Mouse (Mus musculus) liver, embryonic 11.5 days (tissue): ENCODE measurements around the gene Plch1. TPM values are rescaled to one million over a fixed set of nuclear protein-coding genes. Genes with fewer than 3 reads are reported as not detected.

Experiments used
- ATAC-seq: fragments of 200-750 bp; cut with Nextera tagmentation; replicated peaks from 2 replicates; pipeline ENCODE4 v1.8.0; 2017; ENCODE audit warnings: moderate number of reproducible peaks, mild to moderate bottlenecking, moderate TSS enrichment, moderate library complexity; ENCODE audit not compliant: low FRiP score
- DNase-seq: peaks from one replicate; pipeline ENCODE4 v3.0.0-alpha.2; 2017; ENCODE audit warnings: low spot score
- H3K27ac ChIP-seq: fragments of 300-500 bp; sonication (generic); 2 replicates; pipeline ENCODE4 v1.5.1; 2014; ENCODE audit warnings: mild to moderate bottlenecking, low read depth, low read length, control low read depth
- H3K27me3 ChIP-seq: fragments of 300-500 bp; sonication (generic); replicated peaks from 2 replicates; pipeline ENCODE4 v1.6.1; 2014; ENCODE audit warnings: low read length, mixed read lengths; ENCODE audit not compliant: control insufficient read depth, insufficient read depth
- H3K36me3 ChIP-seq: fragments of 300-500 bp; sonication (generic); 2 replicates; pipeline ENCODE4 v1.6.1; 2014; ENCODE audit warnings: mild to moderate bottlenecking, low read length, moderate library complexity, mixed read lengths; ENCODE audit not compliant: control insufficient read depth, insufficient read depth
- H3K4me1 ChIP-seq: fragments of 300-500 bp; sonication (generic); replicated peaks from 2 replicates; pipeline ENCODE4 v1.6.1; 2014; ENCODE audit warnings: low read length, mixed read lengths; ENCODE audit not compliant: control insufficient read depth, insufficient read depth
- H3K4me2 ChIP-seq: fragments of 300-500 bp; sonication (generic); 2 replicates; pipeline ENCODE4 v1.6.1; 2014; ENCODE audit warnings: mild to moderate bottlenecking, control low read depth, moderate library complexity
- H3K4me3 ChIP-seq: fragments of 300-500 bp; sonication (generic); 2 replicates; pipeline ENCODE4 v1.5.1; 2014; ENCODE audit warnings: low read depth, low read length, control low read depth
- H3K9ac ChIP-seq: fragments of 300-500 bp; sonication (generic); 2 replicates; pipeline ENCODE4 v1.6.1; 2014; ENCODE audit warnings: low read depth, low read length, control low read depth
- H3K9me3 ChIP-seq: fragments of 300-500 bp; sonication (generic); 2 replicates; pipeline ENCODE4 v1.6.1; 2016; ENCODE audit warnings: low read length, inconsistent platforms, mixed read lengths; ENCODE audit not compliant: control insufficient read depth
- WGBS: fragments of 180-500 bp; shearing (Covaris S2); extraction: QIAGEN DNeasy Blood & Tissue Kit; methylation state at CpG from one replicate; pipeline ENCODE4 v1.1.7; 2014; 5-methylcytosine and 5-hydroxymethylcytosine counted together
- polyA plus RNA-seq: library from polyadenylated mRNA; unstranded; fragments of >200 nt; fragmentation: Nextera tagmentation; extraction: Ambion mirVana; gene quantifications from 2 replicates; pipeline ENCODE4 v1.2.1, GENCODE M21; 2014

The Plch1 gene
- polyA plus RNA-seq, 1 experiment from 2014 or later, result 0.74 TPM

DNA sequence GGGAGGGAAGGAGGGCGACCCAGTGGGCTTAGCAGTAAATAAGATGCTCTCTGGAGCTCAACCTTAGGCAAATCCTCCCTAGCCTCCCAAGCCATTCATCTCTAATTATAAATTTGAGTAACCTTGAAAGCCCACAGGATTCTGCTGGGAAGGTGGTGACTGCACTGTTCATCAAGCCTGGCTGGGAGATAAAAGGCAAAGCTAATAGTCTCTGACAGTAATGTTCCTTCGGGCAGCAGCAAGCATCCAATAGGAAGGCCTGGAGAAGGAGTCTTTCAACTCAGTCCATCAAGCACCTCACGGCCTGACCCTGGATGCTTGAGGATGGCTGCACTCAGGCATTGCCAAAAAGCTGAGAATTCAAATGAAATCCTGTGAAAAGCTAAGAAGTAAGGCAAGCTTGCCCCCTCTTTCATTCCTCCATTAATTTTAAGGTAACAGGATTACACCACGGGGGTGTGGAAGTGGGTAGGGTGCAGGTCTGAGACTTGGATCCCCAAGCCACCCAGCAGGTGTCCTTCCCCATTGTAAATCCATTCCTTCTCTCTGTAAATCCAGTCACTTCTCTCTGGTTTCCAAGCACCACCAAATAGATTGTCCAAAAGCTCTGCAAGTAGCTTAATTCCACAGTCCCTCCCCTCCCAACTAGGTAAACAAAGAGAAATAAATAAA is 20.1 kb downstream of the Plch1 start:
- Histone ChIP-seq H3K4me1 (no peaks in the 10 kb centered on the region), H3K4me3 (no peak overlapping the region), H3K36me3 (no peaks in the 10 kb centered on the region), H3K27ac (no peak overlapping the region), H3K9me3 (no peaks in the 10 kb centered on the region), H3K27me3 (no peaks in the 10 kb centered on the region), H3K9ac (no peak overlapping the region), H3K4me2 (no peak overlapping the region)
- 42% methylated on average over 4 of the region's 4 CpGs for WGBS
- ATAC-seq (no peak), DNase-seq (no peak)

DNA sequence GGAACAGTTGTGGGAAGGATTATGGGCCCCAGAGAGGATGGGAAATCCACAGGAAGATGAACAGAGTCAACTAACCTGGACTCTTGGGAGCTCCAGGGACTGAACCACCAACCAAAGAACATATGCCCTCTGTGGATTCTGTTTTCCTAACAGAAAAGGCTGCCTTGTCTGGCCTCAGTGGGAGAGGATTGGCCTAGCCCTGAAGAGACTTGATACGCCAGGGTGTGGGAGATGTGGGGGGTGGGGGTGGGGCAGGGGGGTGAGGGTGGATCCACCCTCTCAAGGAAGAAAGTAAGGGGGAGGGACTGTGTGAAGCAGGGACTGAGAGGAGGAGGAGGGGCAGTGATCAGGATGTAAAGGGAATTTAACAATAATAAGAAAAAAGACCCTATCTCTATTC is 26.5 kb downstream of the Plch1 start:
- Histone ChIP-seq H3K4me2 (no peak overlapping the region), H3K9ac (no peak overlapping the region), H3K36me3 (no peaks in the 10 kb centered on the region), H3K9me3 (no peaks in the 10 kb centered on the region), H3K27me3 (no peaks in the 10 kb centered on the region), H3K4me1 (no peaks in the 10 kb centered on the region), H3K27ac (no peak overlapping the region), H3K4me3 (no peak overlapping the region)
- ATAC-seq (no peak), DNase-seq (no peak)
- WGBS, result 29% methylated on average over 1 of the region's 1 CpGs

DNA sequence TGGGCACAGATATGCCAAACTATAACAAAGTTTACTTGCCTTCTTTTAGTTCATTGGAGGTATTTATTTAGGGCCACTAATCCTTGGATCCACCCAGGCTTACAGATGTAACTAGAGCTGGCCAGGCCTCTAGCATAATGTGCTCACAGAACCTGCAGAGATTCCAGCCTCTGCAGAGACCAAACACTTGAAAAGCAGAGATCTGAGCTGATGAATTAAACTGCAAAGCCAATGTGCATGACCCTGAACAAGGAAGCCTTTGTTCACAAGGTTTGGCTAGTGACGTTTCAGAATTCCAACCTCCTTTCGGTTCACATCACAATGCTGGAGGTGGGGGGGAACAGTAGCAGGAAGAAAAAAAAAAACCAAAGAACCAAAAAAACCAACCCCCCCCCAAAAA is 28.0 kb downstream of the Plch1 start:
- Histone ChIP-seq H3K9me3 (no peaks in the 10 kb centered on the region), H3K27me3 (no peaks in the 10 kb centered on the region), H3K4me3 (no peak overlapping the region), H3K27ac (no peak overlapping the region), H3K4me1 (no peaks in the 10 kb centered on the region), H3K9ac (no peak overlapping the region), H3K36me3 (no peaks in the 10 kb centered on the region), H3K4me2 (no peak overlapping the region)
- no peak for ATAC-seq
- no peak for DNase-seq
- 53% methylated on average over 2 of the region's 2 CpGs for WGBS

DNA sequence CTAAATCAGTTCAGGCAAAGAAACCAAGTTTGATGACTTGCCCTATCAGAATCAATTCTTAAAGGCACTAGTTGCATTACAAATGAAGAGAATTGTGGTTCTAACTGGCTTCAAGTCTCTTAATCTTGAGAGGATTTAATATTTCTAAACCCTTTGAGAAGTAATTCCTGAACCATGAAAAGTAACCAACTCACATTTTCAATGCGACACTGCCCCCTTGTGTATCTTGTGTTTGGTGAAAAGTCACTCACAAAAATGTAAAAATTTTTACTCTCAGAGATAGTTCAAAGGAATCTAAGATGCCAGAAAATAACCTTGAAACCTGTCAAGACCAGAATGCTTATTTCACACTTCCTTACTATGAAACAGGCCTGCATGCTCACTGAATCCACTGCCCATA is 31.0 kb downstream of the Plch1 start:
- DNase-seq, result no peak

DNA sequence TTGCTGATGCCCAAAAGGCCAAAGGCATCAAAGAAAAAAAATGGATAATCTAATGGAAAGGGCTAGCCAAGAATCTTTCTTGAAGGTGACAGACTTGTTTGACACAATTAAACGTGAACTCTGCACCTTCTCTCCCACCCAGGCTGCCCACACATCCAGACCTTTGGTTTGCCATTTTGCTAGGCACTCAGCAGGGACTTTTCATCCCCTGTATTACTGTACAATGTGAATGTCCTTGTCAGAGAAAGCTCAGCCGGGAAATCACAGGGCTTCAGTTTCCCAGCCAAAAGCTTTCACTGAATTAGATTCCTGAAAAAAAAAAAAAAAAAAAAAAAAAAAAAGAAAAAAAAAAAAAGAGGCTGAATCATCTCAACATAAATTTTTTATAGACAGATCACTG is 34.2 kb downstream of the Plch1 start:
- no peak for ATAC-seq
- no peak overlapping the region for H3K4me2 ChIP-seq

More for the DNA sequence above, 31.0 kb downstream of the Plch1 start:
- WGBS, result 51% methylated on average over 1 of the region's 1 CpGs
- no peak overlapping the region for H3K4me2 ChIP-seq
- no peak for ATAC-seq
- H3K27me3 ChIP-seq, result no peaks in the 10 kb centered on the region
- H3K9me3 ChIP-seq, result no peaks in the 10 kb centered on the region
- H3K4me3 ChIP-seq, result no peak overlapping the region
- no peak overlapping the region for H3K9ac ChIP-seq
- no peaks in the 10 kb centered on the region for H3K36me3 ChIP-seq
- H3K27ac ChIP-seq, result no peak overlapping the region
- H3K4me1 ChIP-seq, result no peaks in the 10 kb centered on the region

DNA sequence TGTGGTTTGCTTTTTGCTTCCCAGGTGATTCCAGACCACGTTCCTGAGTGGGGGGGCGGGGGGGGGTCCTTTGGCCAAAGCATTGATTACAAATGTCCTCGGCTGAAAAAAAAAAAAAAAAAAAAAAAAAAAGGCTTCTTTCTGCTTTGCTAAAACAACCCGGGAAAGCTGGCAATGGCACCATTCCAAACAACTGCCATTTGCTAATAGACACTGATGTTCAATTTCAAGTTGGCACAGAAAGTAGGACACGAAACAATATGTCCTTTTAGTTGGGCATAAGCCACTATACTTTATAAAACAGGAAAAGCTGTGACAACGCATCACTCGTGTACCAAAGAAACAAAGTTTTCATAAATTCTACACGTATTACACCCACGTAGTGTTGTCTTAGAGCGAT is 36.6 kb downstream of the Plch1 start:
- Histone ChIP-seq H3K9ac (no peak overlapping the region), H3K27ac (no peak overlapping the region), H3K27me3 (no peaks in the 10 kb centered on the region), H3K4me3 (no peak overlapping the region), H3K9me3 (no peaks in the 10 kb centered on the region), H3K4me2 (no peak overlapping the region), H3K36me3 (no peaks in the 10 kb centered on the region), H3K4me1 (no peaks in the 10 kb centered on the region)
- DNase-seq, result no peak
- WGBS, result 77% methylated on average over 10 of the region's 10 CpGs
- no peak for ATAC-seq

More for the DNA sequence above, 34.2 kb downstream of the Plch1 start:
- Histone ChIP-seq H3K9me3 (no peaks in the 10 kb centered on the region), H3K36me3 (no peaks in the 10 kb centered on the region), H3K4me3 (no peak overlapping the region), H3K9ac (no peak overlapping the region), H3K27me3 (no peaks in the 10 kb centered on the region), H3K27ac (no peak overlapping the region), H3K4me1 (no peaks in the 10 kb centered on the region)
- DNase-seq, result no peak
- WGBS, result 62% methylated on average over 2 of the region's 2 CpGs

DNA sequence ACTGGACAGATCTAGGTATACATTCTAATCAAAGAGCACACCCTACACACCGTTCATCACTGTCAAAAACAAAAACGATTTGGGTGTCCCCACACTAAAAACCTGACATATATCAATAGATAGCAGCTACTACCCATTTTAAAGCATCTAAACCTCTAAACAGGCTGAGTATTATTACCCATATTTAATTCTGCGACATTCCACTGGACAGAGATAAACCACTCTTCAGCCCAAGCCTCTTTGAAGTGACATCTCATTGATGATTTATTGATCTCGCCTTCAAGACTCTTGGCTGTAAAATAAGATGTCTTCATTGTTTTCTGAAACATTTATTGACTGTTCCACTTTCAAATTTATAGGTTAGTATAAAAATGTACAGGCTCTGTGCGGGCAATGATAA is 46.4 kb downstream of the Plch1 start:
- Histone ChIP-seq H3K4me2 (no peak overlapping the region), H3K36me3 (no peaks in the 10 kb centered on the region), H3K9me3 (no peaks in the 10 kb centered on the region), H3K9ac (no peak overlapping the region), H3K4me1 (no peaks in the 10 kb centered on the region), H3K27me3 (no peaks in the 10 kb centered on the region), H3K4me3 (no peak overlapping the region), H3K27ac (no peak overlapping the region)
- no peak for DNase-seq
- WGBS, result 68% methylated on average over 5 of the region's 5 CpGs
- no peak for ATAC-seq

DNA sequence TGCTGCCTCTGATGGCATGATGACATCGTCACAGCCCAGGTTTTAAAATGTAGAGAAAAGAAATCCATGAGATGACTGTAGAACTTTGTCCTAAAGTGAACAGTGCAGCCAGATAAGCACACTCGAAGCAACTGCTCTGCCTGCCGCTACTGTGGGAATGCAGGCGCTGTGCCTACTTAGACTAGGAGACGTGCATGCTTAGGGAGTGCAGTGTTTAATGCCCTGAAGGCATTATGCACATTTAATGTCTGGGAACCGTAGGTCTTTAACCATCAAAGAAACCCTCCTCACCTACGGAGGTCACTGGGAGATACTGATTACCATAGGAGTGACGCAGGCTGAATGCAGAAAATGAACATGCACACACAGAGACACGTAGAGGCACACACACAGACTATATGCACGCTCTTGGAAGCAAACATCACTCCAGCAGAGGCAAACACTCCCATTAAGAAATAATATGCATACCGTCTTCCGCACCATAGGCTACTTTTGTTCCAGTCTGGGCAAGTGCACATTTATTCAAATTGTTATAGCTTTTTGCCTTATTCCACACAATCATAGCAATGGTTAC is 48.1 kb downstream of the Plch1 start:
- WGBS, result 74% methylated on average over 12 of the region's 12 CpGs
- Histone ChIP-seq H3K9ac (no peak overlapping the region), H3K4me1 (no peaks in the 10 kb centered on the region), H3K4me2 (no peak overlapping the region), H3K27ac (no peak overlapping the region), H3K9me3 (no peaks in the 10 kb centered on the region), H3K4me3 (no peak overlapping the region), H3K27me3 (no peaks in the 10 kb centered on the region), H3K36me3 (no peaks in the 10 kb centered on the region)
- ATAC-seq, result no peak
- no peak for DNase-seq

DNA sequence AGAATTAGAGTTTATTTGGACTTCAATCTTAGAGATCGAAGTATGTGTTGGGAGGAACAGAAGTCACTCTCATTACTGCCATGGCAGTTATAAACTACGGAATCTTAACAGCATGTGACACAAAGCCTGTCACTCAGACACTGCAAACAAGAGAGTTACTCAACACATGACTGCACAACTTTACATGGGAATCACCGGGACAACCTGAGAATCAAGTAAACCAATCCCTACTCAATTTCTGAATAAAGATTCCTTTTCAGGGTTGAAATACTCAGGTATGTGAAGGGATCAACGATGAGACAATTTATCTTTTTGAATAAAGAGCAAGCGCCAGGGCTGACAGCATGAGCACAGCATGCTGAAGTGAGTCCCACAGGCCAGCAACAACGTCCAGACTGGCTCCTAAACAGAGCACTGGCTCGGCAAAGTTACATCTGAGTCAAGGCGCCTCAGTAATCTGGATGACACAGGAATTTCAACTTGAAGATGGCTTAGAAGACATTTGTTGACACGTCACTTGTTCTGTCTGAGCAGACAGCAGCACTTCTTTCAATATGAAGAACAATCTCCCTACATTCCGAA is 49.4 kb downstream of the Plch1 start:
- WGBS, result 68% methylated on average over 10 of the region's 10 CpGs
- Histone ChIP-seq H3K27ac (no peak overlapping the region), H3K9me3 (no peaks in the 10 kb centered on the region), H3K4me2 (no peak overlapping the region), H3K9ac (no peak overlapping the region), H3K27me3 (no peaks in the 10 kb centered on the region), H3K4me1 (no peaks in the 10 kb centered on the region), H3K36me3 (no peaks in the 10 kb centered on the region), H3K4me3 (no peak overlapping the region)
- ATAC-seq, result no peak
- no peak for DNase-seq
